Mouse (Mus musculus) midbrain, postnatal 0 days (tissue): ENCODE measurements at regions not wholly inside any gene's neighbourhood (a gene's known extent, or its start where the extent isn't known, plus 50 kb on each side); places are given as distances from the start of the nearest gene placed in this dataset.
A peak's percentile ranks its signal among the peaks of the same experiment; 100 is the strongest.

ENCODE experiments used
- ATAC-seq: fragments of 200-750 bp; cut with Nextera tagmentation; 2 replicates; pipeline ENCODE4 v1.8.0; 2017; ENCODE audit warnings: moderate number of reproducible peaks, mild to moderate bottlenecking, moderate TSS enrichment, moderate library complexity; ENCODE audit not compliant: low FRiP score
- DNase-seq: peaks from one replicate; pipeline ENCODE4 v3.0.0-alpha.2; 2015; ENCODE audit warnings: low spot score
- H3K27ac ChIP-seq: fragments of 300-500 bp; sonication (generic); 2 replicates; pipeline ENCODE4 v1.5.1; 2014; ENCODE audit warnings: low read depth, mild to moderate bottlenecking, low read length, mixed read lengths
- H3K27me3 ChIP-seq: fragments of 300-500 bp; sonication (generic); 2 replicates; pipeline ENCODE4 v1.6.1; 2014; ENCODE audit warnings: low read length, control low read depth, mixed read lengths; ENCODE audit not compliant: insufficient read depth
- H3K36me3 ChIP-seq: fragments of 300-500 bp; sonication (generic); 2 replicates; pipeline ENCODE4 v1.6.1; 2014; ENCODE audit warnings: low read length, control low read depth, mixed read lengths; ENCODE audit not compliant: insufficient read depth
- H3K4me1 ChIP-seq: fragments of 300-500 bp; sonication (generic); 2 replicates; pipeline ENCODE4 v1.6.1; 2014; ENCODE audit warnings: mild to moderate bottlenecking, control low read depth, antibody characterized with exemption, low read length, mixed read lengths; ENCODE audit not compliant: insufficient read depth
- H3K4me2 ChIP-seq: fragments of 300-500 bp; sonication (generic); 2 replicates; pipeline ENCODE4 v1.6.1; 2014; ENCODE audit warnings: low read depth, mild to moderate bottlenecking, low read length, mixed read lengths; ENCODE audit not compliant: poor library complexity, severe bottlenecking
- H3K4me3 ChIP-seq: fragments of 300-500 bp; sonication (generic); 2 replicates; pipeline ENCODE4 v1.5.1; 2014; ENCODE audit warnings: low read depth, mild to moderate bottlenecking, low read length, moderate library complexity
- H3K9ac ChIP-seq: fragments of 300-500 bp; sonication (generic); replicated peaks from 2 replicates; pipeline ENCODE4 v1.6.1; 2014; ENCODE audit warnings: mild to moderate bottlenecking, low read length, moderate library complexity, mixed read lengths; ENCODE audit not compliant: poor library complexity, severe bottlenecking
- H3K9me3 ChIP-seq: fragments of 300-500 bp; sonication (generic); 2 replicates; pipeline ENCODE4 v1.6.1; 2016; ENCODE audit warnings: low read length, control low read depth
- CTCF ChIP-seq: IDR thresholded peaks from 2 replicates; pipeline ENCODE4 v1.5.1; 2016; ENCODE audit warnings: antibody characterized with exemption, mild to moderate bottlenecking
- WGBS: fragments of 180-500 bp; shearing (Covaris S2); extraction: QIAGEN DNeasy Blood & Tissue Kit; methylation state at CpG from one replicate; pipeline ENCODE4 v1.1.7; 2014; 5-methylcytosine and 5-hydroxymethylcytosine counted together

DNA sequence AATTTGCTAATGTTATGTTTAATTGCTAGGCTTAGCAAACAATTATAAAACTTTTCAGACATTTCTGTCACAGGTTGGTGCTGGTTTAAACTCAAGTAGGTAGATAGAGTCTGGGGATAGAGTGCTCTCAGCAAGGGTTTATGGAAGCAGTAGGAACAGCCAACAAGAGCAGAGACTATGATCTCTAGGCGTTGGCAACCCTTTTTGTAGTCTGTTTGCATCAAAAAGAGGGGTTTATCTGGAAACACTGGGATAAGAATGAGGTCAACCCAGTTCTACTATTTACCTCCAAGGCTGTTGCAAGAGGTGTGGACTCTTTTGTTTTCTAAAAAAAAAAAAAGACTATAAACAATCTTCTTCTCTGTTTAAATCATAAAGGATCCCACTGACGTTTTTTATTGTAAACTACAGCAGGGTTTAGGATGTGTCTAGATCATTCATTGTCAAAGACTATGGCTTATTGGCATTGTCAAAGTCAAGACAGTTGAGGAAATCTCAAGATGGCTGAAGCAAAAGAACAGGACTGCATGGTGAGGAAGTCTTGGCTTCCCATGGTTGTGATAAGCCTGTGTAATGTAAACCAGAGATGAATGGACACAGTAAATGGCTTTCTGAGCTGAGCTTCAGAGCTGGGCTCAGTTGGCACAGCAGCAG lies 62.3 kb upstream of the Ednrb start:
- Histone ChIP-seq H3K27me3 (no peaks in the 10 kb centered on the region), H3K4me3 (no peak overlapping the region), H3K9ac (no peak overlapping the region), H3K9me3 (no peaks in the 10 kb centered on the region), H3K4me2 (no peak overlapping the region), H3K4me1 (no peaks in the 10 kb centered on the region), H3K36me3 (no peaks in the 10 kb centered on the region), H3K27ac (no peak overlapping the region)
- TF ChIP-seq CTCF = no peak
- 44% methylated on average over 2 of the region's 2 CpGs for WGBS
- no peak for DNase-seq
- ATAC-seq = no peak

DNA sequence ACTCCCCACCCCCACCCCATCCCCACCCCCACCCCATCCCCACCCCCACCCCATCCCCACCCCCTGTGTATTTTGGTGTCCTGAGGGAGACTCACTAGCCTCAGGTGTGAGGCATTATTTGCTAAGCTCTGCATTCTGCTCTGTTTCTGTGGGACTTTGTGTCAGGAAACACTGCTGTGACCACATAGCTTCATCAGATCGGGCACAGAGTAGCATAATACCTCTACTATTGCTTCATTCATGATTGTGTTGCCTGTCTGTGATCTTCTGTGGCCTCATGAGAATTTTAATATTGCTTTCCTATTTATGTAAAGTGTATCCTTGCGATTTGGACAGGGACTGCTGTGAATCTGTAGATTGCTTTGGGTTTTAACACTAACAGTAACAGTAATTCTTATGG lies 56.6 kb upstream of the Ednrb start:
- Histone ChIP-seq H3K4me2 (no peak overlapping the region), H3K4me1 (no peaks in the 10 kb centered on the region), H3K4me3 (no peak overlapping the region), H3K27me3 (no peaks in the 10 kb centered on the region), H3K27ac (no peak overlapping the region), H3K36me3 (no peaks in the 10 kb centered on the region), H3K9ac (no peak overlapping the region), H3K9me3 (no peaks in the 10 kb centered on the region)
- DNase-seq (no peak), ATAC-seq (no peak)
- 60% methylated on average over 2 of the region's 2 CpGs for WGBS
- TF ChIP-seq CTCF = no peak

DNA sequence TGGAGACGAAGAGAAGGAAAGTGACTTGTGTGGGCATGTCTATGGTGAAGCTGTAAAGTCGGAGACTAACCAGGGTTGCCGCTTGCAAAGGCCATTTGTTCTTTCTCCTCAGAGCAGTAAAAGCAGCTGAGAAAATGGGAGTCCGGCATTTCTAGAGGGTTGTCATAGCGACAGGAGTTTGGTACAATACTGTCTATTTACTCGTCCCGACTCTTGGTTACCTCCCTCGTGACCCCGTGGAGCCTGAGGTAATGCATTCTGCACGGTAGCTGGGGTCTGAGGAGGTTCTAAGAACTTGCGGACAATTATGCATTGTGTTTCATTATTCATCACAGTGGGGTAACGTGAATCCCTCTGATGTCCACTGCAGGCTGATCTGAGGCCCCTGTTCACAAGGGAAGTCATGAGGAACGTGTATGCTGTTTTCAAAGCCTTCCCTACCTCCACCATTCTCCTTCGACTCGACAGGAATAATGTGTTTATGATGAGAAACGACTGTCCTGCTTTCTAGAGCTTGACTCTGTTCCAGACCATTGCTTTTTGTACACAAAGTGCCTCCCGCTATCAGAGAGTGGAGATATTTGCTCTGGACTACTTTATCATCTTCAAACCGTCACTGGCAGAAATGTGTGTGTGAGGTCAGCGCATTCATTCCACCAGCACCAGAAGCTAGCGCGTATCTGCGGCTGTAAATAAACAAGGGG lies 55.1 kb upstream of the Ednrb start:
- H3K27ac ChIP-seq = peak overlapping the region; percentile 44
- no peaks in the 10 kb centered on the region for H3K9me3 ChIP-seq
- WGBS = 4% methylated on average over 22 of the region's 22 CpGs
- no peaks in the 10 kb centered on the region for H3K4me1 ChIP-seq
- TF ChIP-seq CTCF = no peak
- ATAC-seq (peak; percentile 88), DNase-seq (peak; percentile 84)
- 0 out of 2 replicates have a peak overlapping the region, but pooled peaks have one; percentile 9 for H3K9ac ChIP-seq
- H3K4me2 ChIP-seq = peak overlapping the region; percentile 50
- peak overlapping the region; percentile 25 for H3K4me3 ChIP-seq
- no peaks in the 10 kb centered on the region for H3K36me3 ChIP-seq
- no peaks in the 10 kb centered on the region for H3K27me3 ChIP-seq

DNA sequence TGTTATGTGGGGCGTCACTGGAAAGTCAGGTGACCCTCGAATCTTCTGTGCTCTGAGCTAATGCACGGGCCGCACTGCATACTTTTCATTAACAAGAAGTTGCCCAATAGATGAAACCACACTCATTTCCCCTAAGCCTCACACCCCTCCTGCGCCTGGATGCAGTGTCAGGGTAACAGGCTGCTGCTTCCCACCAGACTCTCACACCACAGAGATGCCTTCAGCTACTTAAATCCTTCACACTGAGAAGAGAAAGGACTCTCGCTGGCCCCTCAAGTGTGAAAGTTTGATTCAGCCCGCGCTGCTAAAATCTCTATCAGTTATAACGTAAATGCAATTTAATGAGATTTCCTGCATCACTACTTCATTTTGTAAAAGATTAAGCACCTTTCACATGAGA lies 54.5 kb upstream of the Ednrb start:
- TF ChIP-seq CTCF = no peak
- Histone ChIP-seq H3K36me3 (no peaks in the 10 kb centered on the region), H3K27ac (peak overlapping the region; percentile 44), H3K9me3 (no peaks in the 10 kb centered on the region), H3K9ac (no peak overlapping the region), H3K4me1 (no peaks in the 10 kb centered on the region), H3K4me2 (peak overlapping the region; percentile 50), H3K4me3 (peak overlapping the region; percentile 25), H3K27me3 (no peaks in the 10 kb centered on the region)
- ATAC-seq (peak; percentile 38; the same call in 1 of the 2 replicates), DNase-seq (peak; percentile 46)
- 8% methylated on average over 9 of the region's 9 CpGs for WGBS

DNA sequence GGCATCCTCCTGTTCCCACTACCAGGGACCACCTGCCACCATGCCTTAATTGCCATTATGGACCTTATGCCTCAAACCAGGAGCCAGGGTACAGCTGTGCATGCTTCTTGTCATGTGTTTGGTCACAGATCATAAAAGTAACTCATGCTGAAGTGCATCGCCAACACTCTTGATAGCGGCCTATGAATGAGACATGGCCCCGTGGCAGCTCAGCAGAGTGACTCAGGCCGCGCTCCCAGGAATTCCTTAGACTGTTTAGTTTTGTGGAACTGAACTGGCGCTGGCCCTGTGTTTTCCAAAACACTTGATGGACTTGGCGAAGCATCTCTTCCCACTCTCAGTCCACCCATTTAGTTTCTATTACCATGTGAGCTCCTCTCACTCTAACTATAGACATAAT lies 51.1 kb upstream of the Ednrb start:
- Histone ChIP-seq H3K36me3 (no peaks in the 10 kb centered on the region), H3K27me3 (no peaks in the 10 kb centered on the region), H3K27ac (no peak overlapping the region), H3K4me1 (no peaks in the 10 kb centered on the region), H3K4me3 (no peak overlapping the region), H3K9me3 (no peaks in the 10 kb centered on the region), H3K4me2 (no peak overlapping the region), H3K9ac (no peak overlapping the region)
- no peak for ATAC-seq
- DNase-seq = no peak
- no peak for TF ChIP-seq CTCF
- WGBS = 97% methylated on average over 7 of the region's 7 CpGs
